Mouse (Mus musculus): ENCODE data around the gene Tgds.
A peak's percentile ranks its signal among the peaks of the same experiment; 100 is the strongest.
"Not testable (repeated sequence)": the region's sequence is repeated elsewhere in the genome, so short reads cannot be mapped to it uniquely, and the experiment has no call there.

Gene Tgds

DNA sequence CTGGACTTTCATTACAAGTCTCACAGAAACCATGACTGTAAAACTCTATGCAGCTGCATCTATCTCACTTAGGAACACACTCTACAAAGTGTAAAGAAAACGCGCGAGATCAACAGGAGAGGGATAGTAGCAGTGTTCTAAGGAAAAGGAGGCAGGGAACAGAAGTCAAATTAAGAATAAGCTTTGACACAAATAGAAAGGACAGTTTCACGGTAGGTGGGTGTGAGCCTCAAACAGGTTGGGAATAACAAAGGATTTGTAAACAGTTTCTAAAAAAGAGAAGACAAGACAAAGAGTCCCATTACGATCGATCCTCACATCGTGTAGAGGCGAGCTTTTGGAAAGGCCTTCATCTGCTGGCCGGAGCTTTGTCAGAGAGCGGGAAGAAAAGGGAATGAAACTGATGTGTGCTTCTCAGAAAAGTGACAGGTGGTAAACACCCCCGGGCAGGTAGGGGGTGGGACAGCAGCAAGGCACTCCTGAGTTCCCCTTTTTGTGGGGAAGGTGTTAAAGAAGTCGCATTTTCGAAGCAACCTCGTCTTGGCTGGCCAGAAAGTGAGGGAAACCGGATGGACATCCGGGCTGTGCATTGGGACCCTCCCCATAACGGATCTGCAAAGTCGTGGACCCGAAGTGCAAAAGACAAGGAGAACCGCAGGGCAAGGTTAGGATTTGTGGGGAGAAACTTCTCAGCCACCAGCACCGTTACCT, 469 bp downstream of the Tgds start:
- DNase-seq: no peak

DNA sequence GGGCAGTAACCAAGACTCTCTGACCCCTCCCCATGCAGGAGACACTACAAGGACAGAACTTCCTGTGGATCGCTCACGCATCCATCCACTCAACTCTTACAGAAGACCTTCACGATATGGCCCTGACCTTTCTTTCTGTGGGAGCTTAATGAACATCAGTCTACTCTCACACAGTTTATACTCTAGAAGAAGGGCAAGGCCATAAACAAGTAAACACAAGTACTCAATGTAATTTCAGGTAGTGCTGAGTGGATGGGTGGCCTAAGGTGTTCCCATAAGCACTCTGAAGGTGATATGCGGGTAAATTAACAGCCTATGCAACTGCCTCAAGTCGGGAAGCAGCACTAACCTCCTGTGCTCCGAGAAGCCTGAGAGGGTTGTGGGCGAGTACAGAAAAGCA, 1.1 kb downstream of the Tgds start:
- DNase-seq: no peak

GRCm38 (mm10) chr14:118126301-118126700, 6.3 kb downstream of the Tgds start:
- DNase-seq: no peak

DNA sequence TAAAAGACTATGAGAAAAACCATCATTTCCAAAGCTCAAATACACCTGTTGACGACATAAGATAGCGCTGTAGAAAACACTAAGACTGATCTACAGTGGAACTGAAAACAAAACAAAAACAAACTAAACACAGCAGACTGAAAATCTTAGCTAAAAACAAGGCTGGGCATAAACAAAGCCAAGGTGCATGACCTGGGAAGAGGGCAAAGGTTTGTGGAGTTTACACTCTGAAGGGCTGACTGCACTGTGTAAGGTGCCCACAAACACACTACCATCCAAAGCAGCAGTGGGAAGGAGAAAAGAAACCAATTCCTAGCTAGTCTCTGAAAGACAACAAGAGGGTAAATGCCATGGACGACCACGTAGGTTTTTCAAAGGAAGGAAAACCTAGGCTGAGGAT, 7.8 kb downstream of the Tgds start:
- no peak for DNase-seq

- no peak for DNase-seq
Observed at GRCm38 (mm10) chr14:118124129-118124528, 8.4 kb downstream of the Tgds start.

GRCm38 (mm10) chr14:118113116-118113515, 19.4 kb downstream of the Tgds start:
- DNase-seq: no peak

- DNase-seq: not testable (repeated sequence)
Observed at GRCm38 (mm10) chr14:118107479-118107878, 25.1 kb downstream of the Tgds start.

DNA sequence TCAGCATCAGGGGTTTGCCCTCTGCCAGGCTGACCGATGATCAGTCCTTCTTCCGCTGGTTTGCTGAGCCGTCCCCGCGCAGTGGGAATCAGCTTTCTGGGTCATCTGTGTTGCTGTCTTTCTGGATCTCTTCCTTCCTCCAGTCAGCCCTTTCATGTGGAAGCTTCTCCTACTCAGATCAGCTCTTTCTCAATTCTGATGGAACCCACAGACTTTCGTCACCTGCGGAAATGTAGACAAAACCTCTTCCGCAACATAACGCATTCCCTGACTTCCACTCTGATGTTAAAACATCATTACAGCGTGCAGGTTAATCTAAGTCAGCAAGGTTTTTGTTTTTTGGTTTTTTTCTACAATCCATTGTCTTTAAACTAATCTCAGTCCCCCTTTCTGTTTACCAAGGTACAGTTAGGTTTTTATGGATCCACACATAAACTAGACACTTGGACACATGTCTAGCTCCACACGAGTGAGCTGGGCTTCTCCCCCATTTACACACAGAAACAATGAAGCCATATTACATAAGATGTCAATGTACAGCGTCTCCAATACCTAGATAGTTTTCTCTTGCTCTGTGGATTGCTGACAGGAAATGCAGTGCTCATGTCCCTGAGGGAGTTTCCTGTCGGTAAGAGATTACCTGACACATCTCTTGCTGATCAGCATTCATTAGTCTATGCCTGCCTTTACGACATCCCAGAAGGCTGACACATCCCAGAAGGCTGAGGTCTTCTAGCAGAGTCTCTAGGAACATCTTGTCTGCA, 31.1 kb downstream of the Tgds start:
- DNase-seq: no peak

GRCm38 (mm10) chr14:118098265-118098664, 34.3 kb downstream of the Tgds start:
- no peak for DNase-seq

- DNase-seq: no peak
Observed at GRCm38 (mm10) chr14:118089806-118090392, 42.7 kb downstream of the Tgds start.

DNA sequence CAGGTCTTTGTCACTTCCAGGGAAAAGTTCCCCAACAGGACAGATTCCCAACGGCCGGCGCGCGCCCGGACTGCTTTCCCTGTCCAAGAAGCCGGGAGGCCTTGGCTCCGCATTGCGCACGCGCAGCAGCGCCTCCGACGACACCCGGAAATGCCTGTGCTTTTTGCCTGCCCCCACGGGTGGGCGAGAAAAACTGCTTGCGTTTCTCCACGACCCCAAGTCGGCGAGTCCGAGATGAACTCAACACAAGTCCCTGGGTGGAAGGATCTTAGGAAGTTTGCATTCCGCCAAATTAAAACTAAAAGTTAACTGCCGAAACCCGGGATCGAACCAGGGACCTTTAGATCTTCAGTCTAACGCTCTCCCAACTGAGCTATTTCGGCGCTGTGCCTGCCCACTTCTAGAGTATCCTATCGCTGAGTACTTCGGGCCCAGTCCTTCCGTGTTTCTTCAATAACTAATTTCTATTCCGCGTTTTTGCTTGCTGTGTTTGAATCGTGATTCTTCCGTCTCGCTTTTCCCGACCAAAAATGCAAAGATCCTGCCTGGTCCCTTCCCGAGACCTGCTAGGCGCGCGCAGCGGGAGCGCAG, 43.2 kb downstream of the Tgds start:
- DNase-seq: peak; percentile 80 to 88

DNA sequence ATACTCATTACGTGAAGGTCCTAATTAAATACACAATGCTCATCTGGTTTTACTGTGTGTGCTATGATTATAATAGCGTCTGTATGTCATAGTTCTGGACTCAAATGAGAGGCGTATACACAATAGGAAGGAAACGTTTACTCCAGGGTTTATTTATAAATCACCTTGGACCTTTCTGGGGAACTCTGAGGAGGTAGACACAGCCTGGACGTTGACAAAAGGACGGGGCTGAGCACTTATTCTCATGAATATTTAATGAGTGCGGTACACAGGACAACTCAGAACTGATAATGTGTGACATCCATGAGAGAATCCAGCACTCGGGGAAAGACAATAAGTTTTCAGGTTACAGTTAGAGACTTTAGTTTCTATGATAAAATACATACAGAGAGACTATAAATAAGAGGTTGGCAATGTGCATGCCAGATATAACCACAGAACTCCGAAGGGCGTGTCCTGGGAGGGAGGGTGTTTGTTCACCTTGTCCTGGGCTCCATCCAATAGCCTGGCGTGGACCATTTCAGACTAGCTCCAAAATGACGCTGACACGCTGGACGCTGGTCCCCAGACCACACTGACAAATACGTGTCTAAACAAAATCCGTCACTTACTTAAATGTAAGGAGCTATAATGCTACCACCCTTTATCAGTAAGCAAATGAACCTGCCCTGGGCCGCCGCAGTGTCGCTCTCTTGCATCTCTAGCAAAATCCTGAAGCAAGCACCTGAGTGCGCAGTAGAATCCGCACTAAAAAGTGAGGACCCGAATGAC, 43.9 kb downstream of the Tgds start:
- no peak for DNase-seq

DNA sequence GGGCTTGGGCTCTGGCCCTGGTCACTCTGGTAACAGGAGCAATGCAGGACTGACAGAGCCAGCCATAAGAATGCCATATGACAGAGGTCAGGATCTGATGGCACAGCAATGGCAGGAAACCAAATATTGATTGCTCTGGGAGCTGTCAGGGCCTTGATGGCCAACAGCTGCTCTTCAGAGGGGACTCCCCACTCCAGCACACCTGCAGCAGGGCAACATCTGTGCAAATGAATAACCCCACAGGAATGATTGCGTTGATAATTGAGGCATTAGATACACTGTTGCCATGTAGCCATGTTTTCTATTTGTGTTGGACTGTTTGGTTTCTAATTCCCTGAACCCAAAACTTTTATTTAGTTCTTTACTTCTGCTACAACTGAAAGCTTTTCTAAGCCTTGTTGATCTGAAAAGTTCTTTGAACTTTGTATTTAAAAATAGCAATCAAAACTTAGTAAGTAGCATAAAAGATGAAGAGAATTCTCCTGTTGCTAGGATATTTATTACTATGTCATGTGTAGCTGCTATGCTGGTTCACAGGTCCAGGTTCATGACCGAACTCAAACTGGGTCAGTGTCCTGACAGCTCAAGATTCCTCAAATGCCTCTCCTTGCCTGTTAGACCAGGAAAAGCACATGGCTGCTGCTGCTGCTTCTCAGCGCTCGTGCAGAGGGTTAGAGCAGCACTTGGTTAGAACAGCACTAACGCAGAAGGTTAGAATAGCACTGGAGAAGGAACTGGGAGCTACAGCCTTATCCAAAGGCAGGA, 46.1 kb downstream of the Tgds start:
- DNase-seq: no peak

DNA sequence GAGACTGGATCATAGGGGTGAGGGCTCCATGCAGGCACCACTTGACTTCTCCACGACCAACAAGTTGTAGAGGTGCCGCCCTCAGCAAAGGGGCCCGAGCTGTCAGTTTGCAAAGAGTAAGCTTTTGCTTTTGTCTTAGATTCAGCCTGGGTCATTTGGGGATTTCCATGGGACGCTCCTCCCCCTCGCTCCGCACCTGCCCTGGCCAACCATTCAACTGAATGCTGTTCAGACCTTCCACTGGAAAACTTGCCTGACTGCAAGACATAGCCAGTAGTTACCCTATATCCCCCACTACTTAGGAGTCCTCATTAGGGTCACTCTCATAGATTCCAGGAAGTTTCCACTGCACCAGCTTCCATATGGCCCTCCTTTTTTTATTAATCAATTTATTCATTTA, 48.7 kb downstream of the Tgds start:
- no peak for DNase-seq

DNA sequence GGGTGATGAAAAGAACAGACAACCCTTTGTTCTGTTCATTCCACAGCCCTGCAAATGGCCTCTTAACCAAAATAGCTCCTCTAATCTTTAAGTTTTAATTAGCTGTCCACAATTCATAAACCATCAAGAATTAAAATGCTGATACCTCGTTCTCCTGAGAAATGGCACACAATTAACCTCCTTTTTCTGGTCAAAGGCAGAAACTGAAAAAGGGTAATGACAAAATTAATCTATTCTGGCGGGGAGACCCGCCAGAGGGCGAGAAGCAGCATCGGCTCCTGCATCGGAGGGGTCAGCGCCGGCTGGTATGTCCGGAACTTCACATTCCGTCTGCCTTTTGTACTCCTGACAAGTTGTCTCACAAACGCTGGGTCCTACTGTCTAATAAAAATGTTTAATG, 51.9 kb downstream of the Tgds start:
- no peak for DNase-seq

- DNase-seq: no peak
Observed at GRCm38 (mm10) chr14:118070100-118070499, 62.5 kb downstream of the Tgds start.

DNA sequence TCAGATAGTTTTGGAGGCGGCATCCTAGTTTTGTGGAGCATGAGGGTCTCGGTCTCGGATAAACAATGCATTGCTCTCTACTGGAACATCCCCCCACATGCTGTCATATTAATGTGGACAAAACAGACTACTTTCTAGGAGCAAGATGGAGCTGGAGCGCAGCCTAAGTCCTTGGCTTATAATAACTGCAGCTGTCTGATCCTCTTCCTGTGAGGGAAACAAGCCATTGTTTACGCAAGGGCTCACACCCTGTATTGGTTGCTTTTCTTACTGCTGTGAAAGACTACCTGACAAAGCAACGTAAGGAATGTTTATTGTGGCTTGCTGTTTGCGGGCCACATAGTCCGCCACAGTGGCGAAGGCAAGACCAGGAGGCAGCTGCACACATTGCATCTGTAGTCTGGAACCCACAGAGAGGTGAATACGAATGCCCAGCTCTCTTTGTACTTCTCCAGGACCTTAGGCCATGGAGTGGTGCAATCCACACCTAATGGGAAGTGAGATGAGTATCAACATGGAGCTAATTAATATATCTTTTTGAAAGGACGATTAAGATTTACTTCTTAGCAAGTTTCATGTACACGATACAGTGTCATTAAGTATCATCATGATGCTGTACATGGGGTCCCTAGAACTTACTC, 63.0 kb downstream of the Tgds start:
- DNase-seq: no peak

Measured in spleen, adult 18-20 months (tissue).